Mouse (Mus musculus): ENCODE results near the gene Cpa5. TPM values are rescaled to one million over a fixed set of nuclear protein-coding genes. Genes with fewer than 3 reads are reported as not detected.

Cpa5 gene
- total and polyA plus RNA-seq, 3 experiments, result not detected

GRCm38 (mm10) chr6:30677591-30677990 is 66.8 kb downstream of the Cpa5 start:
- H3K9ac ChIP-seq (ENCODE audit: insufficient read depth, low read depth), result no peak overlapping the region
- H3K36me3 ChIP-seq (replicated peaks in 1 of 2; ENCODE audit: control insufficient read depth in 1 of 2, insufficient read depth in 1 of 2, low read length in 1 of 2), result peaks cover 0 to 12% of the 10 kb centered on the region in 2 experiments
- no peak overlapping the region for H3K27ac ChIP-seq (ENCODE audit: insufficient read depth, low read depth)
- no peak overlapping the region for H3K4me3 ChIP-seq (replicated peaks in 1 of 3; ENCODE audit: low read depth in 2 of 3, low read length in 2 of 3, poor library complexity in 1 of 3)
- H3K4me2 ChIP-seq (ENCODE audit: insufficient read depth, low read depth, poor library complexity, severe bottlenecking), result no peak overlapping the region
- in situ Hi-C loops (cut with MboI; ENCODE audit: low pct_ligation_motif_present, low pct_unique_long_range_greater_than_20kb, low sequenced_read_pairs) (no loop called here), dilution Hi-C loops (cut with MboI; ENCODE audit: extremely low pct_ligation_motif_present, extremely low pct_unique_long_range_greater_than_20kb, low sequenced_read_pairs) (no loop called here)
- no peaks in the 10 kb centered on the region for H3K27me3 ChIP-seq (replicated peaks)
- DNase-seq (ENCODE audit: extremely low read depth), result no peak
- no peak for TF ChIP-seq POLR2A (IDR thresholded peaks at IDR 0.05; ENCODE audit: low read depth, low read length)
- no peak for TF ChIP-seq NELFE (IDR thresholded peaks at IDR 0.05; ENCODE audit: low read depth, low read length)
- TF ChIP-seq MAZ (IDR thresholded peaks at IDR 0.05; ENCODE audit: low read depth, low read length), result no peak
- TF ChIP-seq BHLHE40 (IDR thresholded peaks at IDR 0.05; ENCODE audit: low read depth, low read length), result no peak
- TF ChIP-seq USF1 (IDR thresholded peaks at IDR 0.05; ENCODE audit: low read depth, low read length), result no peak
- TF ChIP-seq ELF1 (IDR thresholded peaks at IDR 0.05; ENCODE audit: low read depth, low read length), result no peak
- TF ChIP-seq ZNF384 (IDR thresholded peaks at IDR 0.05; ENCODE audit: low read depth, low read length), result no peak
- no peak for TF ChIP-seq IRF4 (IDR thresholded peaks at IDR 0.05; ENCODE audit: low read depth, low read length)
- TF ChIP-seq NRF1 (IDR thresholded peaks at IDR 0.05; ENCODE audit: low read depth, low read length), result no peak
- TF ChIP-seq JUND (conservative IDR thresholded peaks at IDR 0.05; ENCODE audit: low read depth, low read length), result no peak
- TF ChIP-seq RCOR1 (conservative IDR thresholded peaks at IDR 0.05; ENCODE audit: low read depth, low read length), result no peak
- no peak for TF ChIP-seq EP300 (IDR thresholded peaks at IDR 0.05; ENCODE audit: low read length)
- TF ChIP-seq POLR2AphosphoS2 (IDR thresholded peaks at IDR 0.05; ENCODE audit: low read depth, low read length), result no peak
- TF ChIP-seq UBTF (IDR thresholded peaks at IDR 0.05; ENCODE audit: low read depth, low read length), result no peak
- peaks cover 0 to 23% of the 10 kb centered on the region in 2 experiments; a peak in 2 of 4 replicates for H3K4me1 ChIP-seq (ENCODE audit: control insufficient read depth in 1 of 2, insufficient read depth in 2 of 2)
- H3K9me3 ChIP-seq (replicated peaks; ENCODE audit: low read length), result no peaks in the 10 kb centered on the region
- no peaks in the 10 kb centered on the region for H3K79me2 ChIP-seq (replicated peaks; ENCODE audit: control insufficient read depth, extremely low read depth, insufficient read depth, poor library complexity, severe bottlenecking)

- Histone ChIP-seq H3K4me1 (ENCODE audit: control insufficient read depth in 1 of 2, insufficient read depth in 2 of 2) (peaks cover 0 to 32% of the 10 kb centered on the region in 2 experiments; a peak in 2 of 4 replicates), H3K79me2 (replicated peaks; ENCODE audit: control insufficient read depth, extremely low read depth, insufficient read depth, poor library complexity, severe bottlenecking) (no peaks in the 10 kb centered on the region), H3K4me2 (ENCODE audit: insufficient read depth, low read depth, poor library complexity, severe bottlenecking) (no peak overlapping the region), H3K36me3 (replicated peaks in 1 of 2; ENCODE audit: control insufficient read depth in 1 of 2, insufficient read depth in 1 of 2, low read length in 1 of 2) (peaks cover 0 to 12% of the 10 kb centered on the region in 2 experiments), H3K4me3 (replicated peaks in 1 of 3; ENCODE audit: low read depth in 2 of 3, low read length in 2 of 3, poor library complexity in 1 of 3) (no peak overlapping the region), H3K27me3 (replicated peaks) (no peaks in the 10 kb centered on the region), H3K9ac (ENCODE audit: insufficient read depth, low read depth) (no peak overlapping the region), H3K9me3 (replicated peaks; ENCODE audit: low read length) (no peaks in the 10 kb centered on the region), H3K27ac (ENCODE audit: insufficient read depth, low read depth) (no peak overlapping the region)
- dilution Hi-C loops (cut with MboI; ENCODE audit: extremely low pct_ligation_motif_present, extremely low pct_unique_long_range_greater_than_20kb, low sequenced_read_pairs) (no loop called here), in situ Hi-C loops (cut with MboI; ENCODE audit: low pct_ligation_motif_present, low pct_unique_long_range_greater_than_20kb, low sequenced_read_pairs) (no loop called here)
- DNase-seq (ENCODE audit: extremely low read depth), result no peak
- TF ChIP-seq MAZ (IDR thresholded peaks at IDR 0.05; ENCODE audit: low read depth, low read length), result no peak
- TF ChIP-seq RAD21 (IDR thresholded peaks at IDR 0.05; ENCODE audit: low read depth, low read length), result no peak
Observed at GRCm38 (mm10) chr6:30678482-30678881, 67.7 kb downstream of the Cpa5 start.
